Mouse (Mus musculus) heart, postnatal 0 days (tissue): Measurements from ENCODE around the gene Gm28845.

Source experiments
- CTCF ChIP-seq: IDR thresholded peaks from 2 replicates; pipeline ENCODE4 v1.5.1; 2016; ENCODE audit warnings: antibody characterized with exemption, control low read depth, low read depth
- EP300 ChIP-seq: IDR thresholded peaks from 2 replicates; pipeline ENCODE4 v1.6.1; 2016; ENCODE audit warnings: antibody characterized with exemption, low read depth

DNA sequence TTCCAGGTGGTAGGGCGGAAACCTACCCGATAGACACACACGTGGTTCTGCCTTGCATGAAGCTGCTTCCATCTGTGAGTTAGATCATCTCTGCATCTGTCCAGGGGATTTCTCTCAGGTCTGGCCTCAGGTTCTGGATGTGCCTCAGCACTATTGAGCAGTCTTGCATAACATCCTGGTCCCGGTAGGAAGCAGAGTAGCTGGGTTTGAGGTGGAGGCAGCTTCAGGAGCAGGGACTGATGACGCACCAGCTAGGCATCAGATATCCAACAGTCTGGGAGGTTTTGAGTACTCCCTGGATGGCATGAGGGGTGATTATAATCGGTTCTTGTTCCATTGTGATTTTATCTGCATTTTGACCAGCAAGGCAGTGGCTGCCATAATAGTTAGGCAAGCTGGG is 18.2 kb upstream of the Gm28845 start:
- TF ChIP-seq CTCF (no peak), EP300 (no peak)
